Mouse (Mus musculus) cortical plate, adult 2 months (tissue): Measurements from ENCODE around the gene Cacnb2. TPM values are rescaled to one million over a fixed set of nuclear protein-coding genes. Genes with fewer than 3 reads are reported as not detected.

Experiments
- H3K27ac ChIP-seq: fragments of 200-500 bp; 2 replicates; pipeline ENCODE4 v1.5.1; 2012; ENCODE audit warnings: low read length, control low read depth, inconsistent platforms; ENCODE audit not compliant: insufficient read depth
- H3K4me1 ChIP-seq: fragments of 200-500 bp; 2 replicates; pipeline ENCODE4 v1.6.1; 2011; ENCODE audit warnings: low read length; ENCODE audit not compliant: control insufficient read depth, insufficient read depth
- H3K4me3 ChIP-seq: fragments of 200-500 bp; 2 replicates; pipeline ENCODE4 v1.5.1; 2011; ENCODE audit warnings: mild to moderate bottlenecking, low read length, control low read depth; ENCODE audit not compliant: insufficient read depth
- CTCF ChIP-seq: fragments of 200-500 bp; IDR thresholded peaks from 2 replicates; pipeline ENCODE4 v1.5.1; 2011; ENCODE audit warnings: mild to moderate bottlenecking, control low read depth, low read length; ENCODE audit not compliant: insufficient read depth; ENCODE audit errors: extremely low read depth
- POLR2A ChIP-seq: fragments of 200-500 bp; IDR thresholded peaks from 2 replicates; pipeline ENCODE4 v1.6.1; 2011; ENCODE audit warnings: mild to moderate bottlenecking, low read length, control low read depth; ENCODE audit not compliant: insufficient read depth; ENCODE audit errors: extremely low read depth
- polyA plus RNA-seq: library from polyadenylated mRNA; depleted of rRNA; stranded (reverse); fragments of >200 nt; gene quantifications from 2 replicates; pipeline ENCODE4 v1.2.3, GENCODE M21; 2012

Gene Cacnb2
- polyA plus RNA-seq, 1 experiment: 32.0 TPM

GRCm38 (mm10) chr2:14820946-14821345, 218.1 kb downstream of the Cacnb2 start:
- no peaks in the 10 kb centered on the region for H3K4me1 ChIP-seq
- H3K4me3 ChIP-seq: no peak overlapping the region
- no peak for TF ChIP-seq POLR2A
- no peak for TF ChIP-seq CTCF
- H3K27ac ChIP-seq: no peak overlapping the region

- H3K27ac ChIP-seq: no peak overlapping the region
- H3K4me3 ChIP-seq: no peak overlapping the region
- H3K4me1 ChIP-seq: no peaks in the 10 kb centered on the region; the same call in 1 of the 2 replicates
- no peak for TF ChIP-seq CTCF
- TF ChIP-seq POLR2A: no peak
Observed at GRCm38 (mm10) chr2:14823105-14823504, 220.2 kb downstream of the Cacnb2 start.

- Histone ChIP-seq H3K27ac (no peak overlapping the region), H3K4me3 (no peak overlapping the region), H3K4me1 (no peaks in the 10 kb centered on the region; the same call in 1 of the 2 replicates)
- TF ChIP-seq CTCF (no peak), POLR2A (no peak)
Observed at GRCm38 (mm10) chr2:14823816-14824348, 221.0 kb downstream of the Cacnb2 start.

GRCm38 (mm10) chr2:14825146-14825545, 222.3 kb downstream of the Cacnb2 start:
- no peaks in the 10 kb centered on the region; the same call in 1 of the 2 replicates for H3K4me1 ChIP-seq

GRCm38 (mm10) chr2:14829451-14829850, 226.6 kb downstream of the Cacnb2 start:
- Histone ChIP-seq H3K4me3 (no peak overlapping the region), H3K4me1 (no peaks in the 10 kb centered on the region; the same call in 1 of the 2 replicates), H3K27ac (no peak overlapping the region)
- TF ChIP-seq POLR2A: no peak
- TF ChIP-seq CTCF: no peak

More at GRCm38 (mm10) chr2:14825146-14825545, 222.3 kb downstream of the Cacnb2 start:
- Histone ChIP-seq H3K4me3 (no peak overlapping the region), H3K27ac (no peak overlapping the region)
- TF ChIP-seq CTCF: no peak
- no peak for TF ChIP-seq POLR2A

- Histone ChIP-seq H3K27ac (no peak overlapping the region), H3K4me1 (no peaks in the 10 kb centered on the region; the same call in 1 of the 2 replicates), H3K4me3 (no peak overlapping the region)
- TF ChIP-seq CTCF (no peak), POLR2A (no peak)
Observed at GRCm38 (mm10) chr2:14831308-14831707, 228.4 kb downstream of the Cacnb2 start.

- H3K4me3 ChIP-seq: no peak overlapping the region
- no peak overlapping the region for H3K27ac ChIP-seq
- no peaks in the 10 kb centered on the region for H3K4me1 ChIP-seq
- no peak for TF ChIP-seq POLR2A
- no peak for TF ChIP-seq CTCF
Observed at GRCm38 (mm10) chr2:14834700-14835317, 231.9 kb downstream of the Cacnb2 start.

GRCm38 (mm10) chr2:14841272-14841671, 238.4 kb downstream of the Cacnb2 start:
- Histone ChIP-seq H3K4me3 (no peak overlapping the region), H3K27ac (no peak overlapping the region), H3K4me1 (no peaks in the 10 kb centered on the region)
- no peak for TF ChIP-seq CTCF

- Histone ChIP-seq H3K4me1 (no peaks in the 10 kb centered on the region; the same call in 1 of the 2 replicates), H3K27ac (no peak overlapping the region), H3K4me3 (no peak overlapping the region)
- no peak for TF ChIP-seq CTCF
- no peak for TF ChIP-seq POLR2A
Observed at GRCm38 (mm10) chr2:14846727-14847126, 243.8 kb downstream of the Cacnb2 start.

- Histone ChIP-seq H3K4me3 (no peak overlapping the region), H3K4me1 (no peaks in the 10 kb centered on the region; the same call in 1 of the 2 replicates), H3K27ac (no peak overlapping the region)
- TF ChIP-seq POLR2A (no peak), CTCF (no peak)
Observed at GRCm38 (mm10) chr2:14847188-14847587, 244.3 kb downstream of the Cacnb2 start.
